Mouse (Mus musculus) activated CD4-positive, CD25-positive, alpha-beta regulatory T cell, adult 4 months (primary cell): ENCODE measurements around the gene Id3. TPM values are rescaled to one million over a fixed set of nuclear protein-coding genes. Genes with fewer than 3 reads are reported as not detected.

Experiments used
- ATAC-seq: one replicate; pipeline ENCODE4 v1.8.0; 2017
- polyA plus RNA-seq, 2 experiments: library from polyadenylated mRNA; unstranded; fragments of 100-300 nt; shearing (Covaris generic); gene quantifications; one replicate each; pipeline ENCODE4 v1.2.1; 2017

Gene Id3
- polyA plus RNA-seq, 2 experiments from 2014 or later = 281 to 355 TPM

- ATAC-seq = no peak
Observed at GRCm38 (mm10) chr4:136124581-136124980, 18.7 kb upstream of the Id3 start.

- no peak for ATAC-seq
Observed at GRCm38 (mm10) chr4:136125458-136125857, 17.8 kb upstream of the Id3 start.

GRCm38 (mm10) chr4:136126019-136126418, 17.3 kb upstream of the Id3 start:
- ATAC-seq = no peak

DNA sequence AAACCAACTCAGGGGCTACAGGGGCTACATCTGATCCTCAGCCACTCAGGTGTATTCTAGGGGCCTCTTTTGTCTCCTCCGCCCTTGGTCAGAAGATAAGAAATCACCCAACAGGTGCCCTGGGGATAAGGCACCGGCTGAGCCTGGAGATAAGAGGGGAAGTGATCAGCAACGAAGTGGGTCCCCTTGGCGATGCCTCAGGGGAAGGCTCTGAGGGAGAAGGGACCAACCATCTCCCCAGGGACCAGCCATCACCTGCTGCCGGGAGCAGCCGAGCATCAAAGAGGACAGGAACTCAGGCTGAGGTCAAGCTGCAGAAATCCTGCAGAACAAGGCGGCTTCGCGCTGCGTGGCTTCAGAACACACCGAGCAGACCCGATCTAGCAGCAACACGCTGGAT, 15.6 kb upstream of the Id3 start:
- no peak for ATAC-seq

DNA sequence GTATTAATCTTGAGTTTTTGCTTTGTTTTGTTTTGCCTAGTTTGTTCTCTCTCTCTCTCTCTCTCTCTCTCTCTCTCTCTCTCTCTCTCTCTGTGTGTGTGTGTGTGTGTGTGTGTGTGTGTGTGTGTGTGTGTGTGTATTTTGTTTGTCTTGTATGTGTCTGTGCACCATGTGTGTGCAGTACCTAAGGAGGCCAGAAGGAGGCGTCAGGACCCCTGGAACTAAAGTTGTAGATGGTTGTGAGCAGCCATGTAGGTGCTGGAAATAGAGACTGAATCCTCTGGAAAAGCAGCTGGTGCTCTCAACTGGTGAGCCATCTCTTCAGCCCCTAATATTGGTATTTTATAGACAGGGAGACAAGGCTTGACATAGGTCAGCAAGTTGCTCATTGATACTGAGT, 13.5 kb upstream of the Id3 start:
- ATAC-seq = no peak

DNA sequence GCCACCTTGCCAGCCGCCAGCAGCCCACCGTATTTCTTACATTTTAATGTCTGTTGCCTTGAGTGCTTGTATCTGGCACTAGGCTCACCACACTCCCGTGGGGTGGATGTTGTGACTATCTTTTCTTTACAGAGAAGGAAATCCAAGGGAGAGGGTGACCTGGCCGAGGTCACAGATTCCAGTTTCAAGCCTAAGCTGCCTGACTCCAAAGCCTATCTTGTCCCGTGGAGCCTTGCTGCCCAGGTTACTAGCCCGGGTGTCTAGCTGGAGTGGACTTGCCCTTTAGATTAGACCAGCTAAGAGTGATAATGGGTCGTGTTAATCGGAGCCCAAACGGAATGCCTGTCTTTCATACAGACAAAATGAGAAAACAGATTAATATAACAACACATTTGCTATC, 9.5 kb upstream of the Id3 start:
- ATAC-seq = no peak

DNA sequence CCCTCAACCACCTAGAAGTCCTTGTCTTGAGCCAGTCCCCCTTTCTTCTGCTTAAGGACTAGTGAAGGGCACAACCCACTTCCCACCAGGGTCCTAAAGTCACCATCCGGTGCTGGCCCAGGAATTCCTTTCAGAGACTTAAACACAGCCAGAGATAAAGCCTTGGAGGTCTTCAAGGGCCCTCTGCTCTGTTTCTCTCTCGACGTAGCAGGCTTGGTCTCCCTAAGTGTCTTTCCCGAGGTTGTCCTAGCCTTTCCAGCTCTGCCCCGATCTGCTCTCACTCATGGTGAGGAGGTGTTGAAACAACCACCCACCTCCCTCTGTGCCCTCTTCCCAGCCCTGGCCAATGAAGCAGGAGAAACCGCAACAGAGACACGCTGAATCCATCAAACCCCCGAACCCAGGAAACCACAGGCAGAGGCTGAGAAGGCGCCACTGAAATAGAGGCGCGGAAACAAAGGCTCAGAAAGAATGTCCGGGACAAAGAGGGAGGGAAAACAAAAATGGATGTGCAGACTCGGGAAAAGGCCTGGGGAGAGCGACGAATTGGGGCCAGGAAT, 8.8 kb upstream of the Id3 start:
- ATAC-seq = no peak

DNA sequence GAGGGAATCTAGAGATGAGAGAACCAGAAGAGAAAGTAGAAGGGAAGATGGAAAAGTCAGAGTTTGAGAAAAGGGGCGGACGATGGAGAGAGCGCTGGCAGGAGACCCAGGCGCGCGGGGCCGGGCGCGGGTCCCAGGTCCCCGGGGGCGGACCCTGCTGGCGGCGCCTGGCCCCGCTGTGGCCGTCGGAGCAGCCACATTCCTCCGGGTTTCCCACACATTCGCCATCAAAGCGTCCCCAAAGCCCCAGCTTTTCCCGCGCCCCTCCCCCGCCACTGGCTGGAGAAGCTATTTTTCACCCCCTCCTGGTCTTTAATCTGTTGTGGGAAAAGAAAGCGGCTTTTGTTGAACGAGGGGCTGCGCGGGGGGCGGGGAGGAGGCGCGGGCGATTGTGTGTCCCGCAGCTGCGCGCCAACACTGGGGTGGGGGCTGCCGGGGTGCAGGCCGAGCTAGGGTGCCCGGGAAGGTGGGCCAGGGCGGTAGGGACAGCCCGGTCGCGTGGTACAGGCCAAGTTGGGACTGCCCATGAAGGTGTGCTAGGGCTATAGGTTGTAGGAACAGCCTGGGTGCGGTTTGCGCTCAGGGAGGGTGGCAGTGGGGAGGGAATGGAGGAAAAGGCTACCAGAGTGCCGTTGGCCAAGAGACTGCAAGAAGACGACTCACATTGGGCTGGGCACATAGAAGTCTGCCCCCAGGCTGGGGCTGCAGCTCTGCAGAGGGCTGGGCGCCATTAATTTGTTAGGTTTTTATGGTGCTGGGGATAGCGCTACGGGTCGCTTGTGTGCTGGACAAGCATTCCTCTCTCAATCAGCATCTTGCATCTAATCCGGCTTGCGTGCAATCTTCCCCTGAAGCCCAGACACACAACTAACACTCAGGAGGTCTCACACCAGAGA, 8.1 kb upstream of the Id3 start:
- ATAC-seq = no peak

- no peak for ATAC-seq
Observed at GRCm38 (mm10) chr4:136135874-136136728, 7.2 kb upstream of the Id3 start.

DNA sequence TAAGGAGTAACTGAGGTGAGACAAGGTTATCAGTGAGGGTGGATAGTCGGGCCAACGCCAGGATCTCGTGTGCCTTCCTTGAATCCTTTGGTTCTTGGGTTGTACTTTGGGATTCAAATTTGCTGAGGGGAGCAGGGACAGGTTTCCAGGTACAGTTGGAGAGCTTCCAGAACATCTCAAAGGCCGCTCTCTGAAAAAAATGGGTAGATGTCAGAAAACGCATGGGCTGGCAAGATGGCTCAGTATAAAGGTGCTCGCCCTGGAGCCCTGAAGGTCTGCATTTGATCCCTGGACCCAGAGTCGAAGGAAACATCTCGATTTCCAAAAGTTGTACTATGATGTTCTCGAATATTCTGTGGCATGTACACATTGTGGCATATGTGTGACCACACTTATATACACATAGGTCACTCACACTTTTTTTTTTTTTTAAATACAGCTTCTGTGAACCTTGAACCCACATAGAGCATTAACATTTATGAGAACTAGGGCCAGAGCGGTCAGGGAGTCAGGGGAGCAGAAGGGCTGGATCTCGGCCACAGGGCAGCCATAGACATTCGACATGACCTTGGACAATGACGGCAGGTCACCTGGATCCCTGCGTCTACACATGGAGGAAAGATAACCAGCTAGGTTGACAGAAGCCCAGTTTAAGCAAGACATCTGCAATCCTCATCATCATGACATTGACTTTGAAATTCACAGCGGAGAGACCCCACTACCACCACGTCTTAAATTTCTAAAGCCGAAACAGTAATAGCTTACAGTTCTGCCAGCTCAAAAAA, 3.8 kb upstream of the Id3 start:
- no peak for ATAC-seq

DNA sequence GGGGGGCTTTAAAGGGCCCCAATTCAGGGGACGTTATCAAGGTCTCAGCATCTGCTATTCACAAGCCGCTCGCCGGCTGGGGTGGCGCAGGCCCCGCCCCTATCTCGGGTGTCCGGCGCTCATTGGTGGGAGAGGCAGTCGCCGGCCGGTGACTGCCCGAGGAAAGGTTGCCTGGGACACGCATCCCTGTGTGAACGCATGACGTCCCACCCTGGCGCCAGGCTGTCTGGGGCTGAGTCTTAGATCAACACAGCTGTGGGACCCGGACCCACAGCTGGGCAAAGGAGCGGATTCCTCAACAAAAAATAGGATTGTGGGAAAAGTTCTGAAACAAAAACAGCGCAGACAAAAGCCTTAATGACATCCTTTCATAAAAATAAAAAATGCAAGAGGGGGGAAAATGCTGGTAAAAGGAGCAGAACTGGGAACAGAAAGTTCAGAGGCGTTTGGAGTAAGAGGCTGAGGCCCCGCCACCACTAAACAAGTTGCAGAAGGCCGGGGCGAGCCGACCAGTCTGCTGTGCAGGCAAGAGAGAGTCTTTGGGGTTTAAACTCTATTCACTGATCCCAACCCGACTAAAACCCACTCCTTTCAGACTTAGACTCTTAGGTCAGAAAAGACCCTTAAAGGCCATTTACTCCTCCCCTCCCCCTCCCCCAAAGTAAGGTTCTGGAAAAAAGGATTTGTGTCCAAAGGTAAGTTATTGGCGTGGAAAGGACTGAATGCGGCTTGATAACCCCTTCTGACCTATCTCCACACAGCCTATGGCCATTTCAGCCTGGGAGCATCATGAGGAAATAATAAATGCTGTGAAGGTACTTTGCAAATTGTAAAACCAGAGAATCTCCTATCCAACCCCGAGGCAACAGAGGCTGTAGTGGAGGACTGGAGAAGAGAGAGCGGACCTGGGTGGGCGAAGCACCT, 2.7 kb upstream of the Id3 start:
- no peak for ATAC-seq

- no peak for ATAC-seq
Observed at GRCm38 (mm10) chr4:136142267-136143192, 767 bp upstream of the Id3 start.

- ATAC-seq = peak; percentile 55
Observed at GRCm38 (mm10) chr4:136144126-136144926, 1.0 kb downstream of the Id3 start.

DNA sequence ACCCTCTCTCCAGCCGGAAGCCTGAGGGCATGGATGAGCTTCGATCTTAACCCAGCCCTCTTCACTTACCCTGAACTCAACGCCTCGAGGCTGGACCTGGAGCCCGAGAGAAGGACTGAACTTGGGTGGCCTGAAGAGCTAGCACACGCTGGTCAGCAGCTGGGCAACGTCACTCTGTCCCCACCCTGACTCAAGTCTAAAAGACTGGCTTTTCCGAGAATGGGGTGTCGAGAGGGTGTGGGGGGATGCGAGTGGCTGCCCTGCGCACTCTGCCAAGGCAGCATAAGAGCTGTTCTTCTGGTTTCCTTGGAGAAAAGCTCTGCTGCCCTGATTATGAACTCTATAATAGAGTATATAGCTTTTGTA, 1.6 kb downstream of the Id3 start:
- no peak for ATAC-seq

GRCm38 (mm10) chr4:136145362-136145885, 2.1 kb downstream of the Id3 start:
- ATAC-seq = no peak

GRCm38 (mm10) chr4:136145991-136146711, 2.9 kb downstream of the Id3 start:
- no peak for ATAC-seq

- ATAC-seq = no peak
Observed at GRCm38 (mm10) chr4:136146712-136147154, 3.4 kb downstream of the Id3 start.

- ATAC-seq = peak; percentile 65
Observed at GRCm38 (mm10) chr4:136147436-136148135, 4.3 kb downstream of the Id3 start.
